Mouse (Mus musculus) G1E (cell line): Measurements from ENCODE around the gene Ankrd28. TPM values are rescaled to one million over a fixed set of nuclear protein-coding genes. Genes with fewer than 3 reads are reported as not detected.

Experiments used
- ATAC-seq: 2 replicates; pipeline ENCODE4 v1.8.0; 2016; ENCODE audit warnings: mild to moderate bottlenecking; ENCODE audit not compliant: insufficient number of reproducible peaks, poor library complexity, low FRiP score, severe bottlenecking; ENCODE audit errors: extremely low read depth
- DNase-seq: peaks from one replicate; pipeline ENCODE4 v3.0.0; 2012; ENCODE audit warnings: low spot score
- H3K27me3 ChIP-seq: 2 replicates; pipeline ENCODE4 v1.6.1; 2012; ENCODE audit warnings: mild to moderate bottlenecking, low read length, inconsistent platforms; ENCODE audit not compliant: insufficient read depth
- H3K36me3 ChIP-seq: replicated peaks from 2 replicates; pipeline ENCODE3; 2012; ENCODE audit warnings: mild to moderate bottlenecking, inconsistent platforms
- H3K4me1 ChIP-seq: 2 replicates; pipeline ENCODE4 v1.6.1; 2012; ENCODE audit warnings: low read depth, low read length, inconsistent platforms, mixed read lengths; ENCODE audit not compliant: insufficient read depth
- H3K4me3 ChIP-seq: 2 replicates; pipeline ENCODE4 v1.5.1; 2012; ENCODE audit warnings: low read depth, mild to moderate bottlenecking, inconsistent platforms, low read length, moderate library complexity, mixed read lengths
- H3K9me3 ChIP-seq: replicated peaks from 2 replicates; pipeline ENCODE4 v1.6.1; 2012; ENCODE audit warnings: inconsistent platforms
- CTCF ChIP-seq: IDR thresholded peaks from 2 replicates; pipeline ENCODE4 v1.5.1; 2012; ENCODE audit warnings: low read depth, low read length, inconsistent platforms, mixed read lengths
- GATA1 ChIP-seq: IDR thresholded peaks from 2 replicates; pipeline ENCODE4 v1.6.1; 2012; ENCODE audit warnings: borderline replicate concordance, low read length, inconsistent platforms, mixed read lengths
- GATA2 ChIP-seq: IDR thresholded peaks from 2 replicates; pipeline ENCODE4 v1.6.1; 2012; ENCODE audit warnings: low read depth, low read length, inconsistent platforms, borderline replicate concordance
- POLR2AphosphoS5 ChIP-seq: IDR thresholded peaks from 2 replicates; pipeline ENCODE4 v1.6.1; 2012; ENCODE audit warnings: low read depth, low read length, inconsistent platforms; ENCODE audit not compliant: insufficient replicate concordance
- TAL1 ChIP-seq: conservative IDR thresholded peaks from 2 replicates; pipeline ENCODE4 v1.6.1; 2012; ENCODE audit warnings: low read depth, low read length, inconsistent platforms, mixed read lengths
- polyA plus RNA-seq: library from polyadenylated mRNA; stranded (reverse); fragments of >175 nt; gene quantifications from 2 replicates; pipeline ENCODE4 v1.2.3, GENCODE M21; 2012
- total RNA-seq, 2 experiments: library from RNA; stranded (forward) in 1 of 2; stranded (reverse) in 1 of 2; fragments of 200-1000 nt in 1 of 2; fragments of >200 nt in 1 of 2; fragmentation: Nextera tagmentation in 1 of 2; gene quantifications; 2 replicates each; pipeline ENCODE4 v1.2.3; 2014 to 2017

Ankrd28 gene
- total and polyA plus RNA-seq, 3 experiments: 2.6 to 69.4 (median 40.9) TPM

GRCm38 (mm10) chr14:31715669-31716068 is 114.8 kb downstream of the Ankrd28 start:
- no peak for TF ChIP-seq GATA2
- no peak for TF ChIP-seq TAL1
- TF ChIP-seq GATA1: no peak
- TF ChIP-seq POLR2AphosphoS5: no peak
- TF ChIP-seq CTCF: no peak
- Histone ChIP-seq H3K9me3 (no peaks in the 10 kb centered on the region), H3K36me3 (peaks cover 58% of the 10 kb centered on the region), H3K4me1 (peaks cover 51% of the 10 kb centered on the region), H3K27me3 (no peaks in the 10 kb centered on the region), H3K4me3 (no peak overlapping the region)
- DNase-seq (no peak), ATAC-seq (no peak)

GRCm38 (mm10) chr14:31709343-31709742 is 121.1 kb downstream of the Ankrd28 start:
- no peaks in the 10 kb centered on the region for H3K9me3 ChIP-seq
- no peaks in the 10 kb centered on the region for H3K27me3 ChIP-seq
- peaks cover 52% of the 10 kb centered on the region for H3K36me3 ChIP-seq
- H3K4me3 ChIP-seq: no peak overlapping the region
- H3K4me1 ChIP-seq: peaks cover 28% of the 10 kb centered on the region
- ATAC-seq (peak; percentile 49), DNase-seq (no peak)
- TF ChIP-seq POLR2AphosphoS5 (no peak), CTCF (no peak), GATA1 (no peak), TAL1 (no peak), GATA2 (no peak)

GRCm38 (mm10) chr14:31700376-31700775 is 130.1 kb downstream of the Ankrd28 start:
- Histone ChIP-seq H3K4me3 (no peak overlapping the region), H3K36me3 (peaks cover 74% of the 10 kb centered on the region), H3K9me3 (no peaks in the 10 kb centered on the region), H3K4me1 (peaks cover 20% of the 10 kb centered on the region), H3K27me3 (no peaks in the 10 kb centered on the region)
- TF ChIP-seq POLR2AphosphoS5 (no peak), GATA2 (no peak), CTCF (no peak), TAL1 (no peak), GATA1 (no peak)
- no peak for ATAC-seq
- DNase-seq: no peak

- TF ChIP-seq GATA1 (no peak), GATA2 (no peak), CTCF (no peak), TAL1 (no peak), POLR2AphosphoS5 (no peak)
- no peak for ATAC-seq
- H3K9me3 ChIP-seq: no peaks in the 10 kb centered on the region
- DNase-seq: no peak
- H3K4me1 ChIP-seq: peaks cover 24% of the 10 kb centered on the region
- H3K27me3 ChIP-seq: no peaks in the 10 kb centered on the region
- peaks cover 57% of the 10 kb centered on the region for H3K36me3 ChIP-seq
- no peak overlapping the region for H3K4me3 ChIP-seq
Observed at GRCm38 (mm10) chr14:31697755-31698154, 132.7 kb downstream of the Ankrd28 start.

- DNase-seq: no peak
- TF ChIP-seq POLR2AphosphoS5 (no peak), CTCF (no peak)
Observed at GRCm38 (mm10) chr14:31697346-31697745, 133.1 kb downstream of the Ankrd28 start.

GRCm38 (mm10) chr14:31696985-31697303 is 133.5 kb downstream of the Ankrd28 start:
- H3K36me3 ChIP-seq: peaks cover 49% of the 10 kb centered on the region
- no peak for ATAC-seq

More at GRCm38 (mm10) chr14:31697346-31697745, 133.1 kb downstream of the Ankrd28 start:
- Histone ChIP-seq H3K36me3 (peaks cover 53% of the 10 kb centered on the region), H3K4me1 (peaks cover 24% of the 10 kb centered on the region), H3K4me3 (no peak overlapping the region), H3K9me3 (no peaks in the 10 kb centered on the region), H3K27me3 (no peaks in the 10 kb centered on the region)
- ATAC-seq: no peak

More at GRCm38 (mm10) chr14:31696985-31697303, 133.5 kb downstream of the Ankrd28 start:
- TF ChIP-seq CTCF (no peak), GATA1 (no peak)
- no peaks in the 10 kb centered on the region for H3K9me3 ChIP-seq
- no peak for DNase-seq
- peaks cover 24% of the 10 kb centered on the region for H3K4me1 ChIP-seq
- H3K4me3 ChIP-seq: no peak overlapping the region
- H3K27me3 ChIP-seq: no peaks in the 10 kb centered on the region
